Mouse (Mus musculus) ES-Bruce4 (cell line): Measurements from ENCODE around the gene Pagr1a.

ENCODE experiments used
- CTCF ChIP-seq: IDR thresholded peaks from one replicate; pipeline ENCODE4 v1.8.1; 2011; ENCODE audit warnings: low read depth, low read length
- POLR2A ChIP-seq: IDR thresholded peaks from one replicate; pipeline ENCODE4 v1.8.1; 2011; ENCODE audit warnings: low read length; ENCODE audit not compliant: insufficient read depth

DNA sequence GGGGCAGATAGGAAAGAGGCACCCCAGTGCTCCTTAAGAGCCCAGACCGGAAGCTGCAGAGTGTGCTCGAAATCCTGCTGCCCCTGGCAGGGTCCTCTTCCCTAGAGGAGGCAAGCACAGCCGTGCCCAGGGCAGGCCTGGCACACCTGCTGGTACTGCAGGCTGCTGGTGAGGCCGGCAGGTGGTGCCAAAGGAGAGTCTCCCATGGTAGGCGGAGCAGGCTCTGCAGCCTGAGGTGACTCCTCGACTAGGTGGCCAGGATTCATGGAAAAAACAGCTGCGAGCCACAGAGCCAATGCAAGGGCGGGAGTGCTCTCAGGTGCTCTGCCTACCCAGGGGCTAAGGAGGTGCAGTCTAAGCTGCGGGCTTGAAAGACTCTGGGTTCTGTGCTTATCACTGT, 30.8 kb downstream of the Pagr1a start:
- peak; percentile 42 for TF ChIP-seq CTCF
- TF ChIP-seq POLR2A = no peak
